Mouse (Mus musculus) embryonic facial prominence, embryonic 10.5 days (tissue): Measurements from ENCODE around the gene Sox12. TPM values are rescaled to one million over a fixed set of nuclear protein-coding genes. Genes with fewer than 3 reads are reported as not detected.
A peak's percentile ranks its signal among the peaks of the same experiment; 100 is the strongest.

Experiments
- DNase-seq: peaks from one replicate; pipeline ENCODE4 v3.0.0-alpha.2; 2017; ENCODE audit warnings: low spot score
- H3K27ac ChIP-seq: fragments of 300-500 bp; sonication (generic); replicated peaks from 2 replicates; pipeline ENCODE4 v1.5.1; 2016; ENCODE audit warnings: mild to moderate bottlenecking
- H3K27me3 ChIP-seq: fragments of 300-500 bp; sonication (generic); replicated peaks from 2 replicates; pipeline ENCODE4 v1.6.1; 2016; ENCODE audit warnings: low read depth, mild to moderate bottlenecking; ENCODE audit not compliant: poor library complexity, severe bottlenecking
- H3K36me3 ChIP-seq: fragments of 300-500 bp; sonication (generic); replicated peaks from 2 replicates; pipeline ENCODE4 v1.6.1; 2016; ENCODE audit warnings: mild to moderate bottlenecking, moderate library complexity
- H3K4me1 ChIP-seq: fragments of 300-500 bp; sonication (generic); 2 replicates; pipeline ENCODE4 v1.6.1; 2016
- H3K4me3 ChIP-seq: fragments of 300-500 bp; sonication (generic); 2 replicates; pipeline ENCODE4 v1.5.1; 2016; ENCODE audit warnings: mild to moderate bottlenecking, moderate library complexity
- H3K9me3 ChIP-seq: fragments of 300-500 bp; sonication (generic); 2 replicates; pipeline ENCODE4 v1.6.1; 2016; ENCODE audit warnings: mild to moderate bottlenecking
- WGBS: fragments of 180-500 bp; shearing (Covaris S2); methylation state at CpG from one replicate; pipeline ENCODE4 v1.1.7; 2016; 5-methylcytosine and 5-hydroxymethylcytosine counted together
- polyA plus RNA-seq: library from polyadenylated mRNA; unstranded; fragments of >200 nt; fragmentation: Nextera tagmentation; extraction: Ambion mirVana; gene quantifications from 2 replicates; pipeline ENCODE4 v1.2.1, GENCODE M21; 2016

Gene Sox12
- polyA plus RNA-seq, 1 experiment from 2014 or later, result 11.5 TPM

GRCm38 (mm10) chr2:152345393-152345792 lies 52.5 kb downstream of the Sox12 start:
- no peak for DNase-seq
- Histone ChIP-seq H3K4me3 (no peak overlapping the region), H3K27ac (no peak overlapping the region), H3K36me3 (no peaks in the 10 kb centered on the region), H3K4me1 (peaks cover 23% of the 10 kb centered on the region), H3K9me3 (no peaks in the 10 kb centered on the region), H3K27me3 (peaks cover 33% of the 10 kb centered on the region)
- 46% methylated on average over 6 of the region's 6 CpGs for WGBS

GRCm38 (mm10) chr2:152344909-152345308 lies 53.0 kb downstream of the Sox12 start:
- Histone ChIP-seq H3K4me3 (no peak overlapping the region), H3K27ac (no peak overlapping the region), H3K36me3 (no peaks in the 10 kb centered on the region), H3K4me1 (peaks cover 23% of the 10 kb centered on the region), H3K27me3 (peaks cover 33% of the 10 kb centered on the region), H3K9me3 (no peaks in the 10 kb centered on the region)
- DNase-seq, result no peak
- WGBS, result 65% methylated on average over 5 of the region's 5 CpGs

- no peak for DNase-seq
- Histone ChIP-seq H3K4me1 (peaks cover 23% of the 10 kb centered on the region), H3K4me3 (peak overlapping the region; percentile 71), H3K27me3 (peaks cover 33% of the 10 kb centered on the region), H3K9me3 (no peaks in the 10 kb centered on the region), H3K27ac (0 out of 2 replicates have a peak overlapping the region, but pooled peaks have one; percentile 78), H3K36me3 (no peaks in the 10 kb centered on the region)
- 12% methylated on average over 10 of the region's 10 CpGs for WGBS
These were observed 53.5 kb downstream of the Sox12 start for GRCm38 (mm10) chr2:152344361-152344760.

Other genes with a start within 250 kb of the Sox12 start
- gene Csnk2a1, start 171.2 kb downstream of the Sox12 start, polyA plus RNA-seq, result 77.8 and 82.6 TPM in 2 replicates
- gene Tbc1d20, start 104.2 kb downstream of the Sox12 start, polyA plus RNA-seq, result 30.8 and 32.0 TPM in 2 replicates
- 96.2 and 98.1 TPM in 2 replicates for gene Rbck1, start 65.4 kb downstream of the Sox12 start, polyA plus RNA-seq
- gene Trib3, start 54.0 kb downstream of the Sox12 start, polyA plus RNA-seq, result 2.5 and 3.0 TPM in 2 replicates
- 0.87 and 2.5 TPM in 2 replicates for gene Nrsn2, start 21.4 kb downstream of the Sox12 start, polyA plus RNA-seq
- gene Zcchc3, start 17.0 kb upstream of the Sox12 start, polyA plus RNA-seq, result 53.4 and 58.3 TPM in 2 replicates
- 0.43 and 0.71 TPM in 2 replicates for gene 6820408C15Rik, start 17.5 kb upstream of the Sox12 start, polyA plus RNA-seq
- gene Defb23, start 66.6 kb upstream of the Sox12 start, polyA plus RNA-seq, result not detected in 2 replicates
- gene Defb20, start 79.0 kb upstream of the Sox12 start, polyA plus RNA-seq, result not detected in 2 replicates
- not detected in 2 replicates for gene Defb22, start 92.1 kb upstream of the Sox12 start, polyA plus RNA-seq
- gene Defb26, start 113.6 kb upstream of the Sox12 start, polyA plus RNA-seq, result not detected in 2 replicates
- not detected in 2 replicates for gene Defb28, start 120.2 kb upstream of the Sox12 start, polyA plus RNA-seq
- not detected in 2 replicates for gene Defb29, start 142.0 kb upstream of the Sox12 start, polyA plus RNA-seq
- gene Gm17416, start 171.3 kb upstream of the Sox12 start, polyA plus RNA-seq, result not detected in 2 replicates
- not detected in 2 replicates for gene Defb21, start 174.7 kb upstream of the Sox12 start, polyA plus RNA-seq
- gene Defb19, start 182.2 kb upstream of the Sox12 start, polyA plus RNA-seq, result not detected in 2 replicates
- gene Defb45, start 201.3 kb upstream of the Sox12 start, polyA plus RNA-seq, result not detected in 2 replicates
- not detected in 2 replicates for gene Defb36, start 206.3 kb upstream of the Sox12 start, polyA plus RNA-seq
- 0.70 TPM in 1 of 2 replicates, not detected in the other for gene Defb25, start 225.0 kb upstream of the Sox12 start, polyA plus RNA-seq
- 0.40 and 0.60 TPM in 2 replicates for gene Rem1, start 228.9 kb upstream of the Sox12 start, polyA plus RNA-seq